Mouse (Mus musculus) ES-E14 (cell line): ENCODE measurements at regions not wholly inside any gene's neighbourhood (a gene's known extent, or its start where the extent isn't known, plus 50 kb on each side); places are given as distances from the start of the nearest gene placed in this dataset.
"Not testable (repeated sequence)": the region's sequence is repeated elsewhere in the genome, so short reads cannot be mapped to it uniquely, and the experiment has no call there.

Experiments used
- CHD2 ChIP-seq: IDR thresholded peaks from 2 replicates; pipeline ENCODE4 v1.6.1; 2014; ENCODE audit warnings: mild to moderate bottlenecking, low read depth, low read length, inconsistent platforms
- HCFC1 ChIP-seq: IDR thresholded peaks from 2 replicates; pipeline ENCODE4 v1.6.1; 2012; ENCODE audit warnings: low read length, inconsistent platforms, borderline replicate concordance; ENCODE audit not compliant: insufficient read depth
- MAFK ChIP-seq: IDR thresholded peaks from 2 replicates; pipeline ENCODE4 v1.6.1; 2014; ENCODE audit warnings: mild to moderate bottlenecking, low read depth, low read length, inconsistent platforms; ENCODE audit not compliant: insufficient read depth
- ZC3H11A ChIP-seq: IDR thresholded peaks from 2 replicates; pipeline ENCODE4 v1.6.1; 2012; ENCODE audit warnings: low read depth, mild to moderate bottlenecking, inconsistent platforms, low read length, borderline replicate concordance
- ZNF384 ChIP-seq: IDR thresholded peaks from 2 replicates; pipeline ENCODE4 v1.6.1; 2012; ENCODE audit warnings: low read depth, low read length, inconsistent platforms

GRCm38 (mm10) chr16:77717766-77718165 lies 115.9 kb upstream of the Gm11146 start:
- TF ChIP-seq ZC3H11A, MAFK, ZNF384, HCFC1, CHD2: not testable (repeated sequence)
